Mouse (Mus musculus): ENCODE data around the gene Zfp248. TPM values are rescaled to one million over a fixed set of nuclear protein-coding genes. Genes with fewer than 3 reads are reported as not detected.

The Zfp248 gene
- total RNA-seq, 1 experiment from 2014 or later: 5.0 TPM

DNA sequence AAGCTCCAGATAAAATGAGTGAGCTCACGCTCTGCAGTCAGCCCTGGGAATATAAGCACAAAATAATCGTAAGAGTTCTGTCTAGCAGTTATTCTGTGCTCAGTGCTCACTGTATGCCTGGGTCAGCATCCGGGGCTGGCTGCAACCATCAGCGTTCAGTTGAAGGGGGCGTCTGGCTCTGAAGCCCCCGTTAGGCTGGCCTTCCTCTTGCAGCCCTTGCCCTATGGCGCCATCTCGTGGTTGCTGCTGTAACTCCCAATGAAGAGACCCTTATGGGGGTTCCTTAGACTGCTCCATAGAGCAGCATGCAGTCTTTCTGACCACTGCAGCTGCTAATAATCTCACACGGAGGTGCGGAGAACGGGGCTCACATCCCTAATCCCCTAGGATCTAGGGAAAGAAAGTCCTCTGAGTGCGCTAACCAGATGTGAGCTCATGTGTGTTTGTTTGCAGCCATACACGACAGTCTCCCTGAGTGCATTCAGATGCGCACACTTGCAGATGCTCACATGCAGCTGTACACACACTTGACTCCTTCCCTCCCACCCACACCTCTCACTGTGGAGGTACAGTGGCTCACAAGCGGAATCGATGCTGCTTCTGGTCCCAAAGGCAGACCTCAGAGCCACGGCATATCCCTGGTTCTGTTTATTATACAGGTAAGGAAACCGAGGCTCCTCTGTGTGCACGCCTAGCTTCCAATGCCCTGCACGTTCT is 75.7 kb downstream of the Zfp248 start:
- ATAC-seq (replicated peaks; ENCODE audit: low read depth, poor library complexity, severe bottlenecking): peak; percentile 81

GRCm38 (mm10) chr6:118377611-118378010 is 77.7 kb downstream of the Zfp248 start:
- ATAC-seq (replicated peaks; ENCODE audit: low read depth, poor library complexity, severe bottlenecking): no peak

Other genes starting within 250 kb of the Zfp248 start
- gene Bms1, start 36.1 kb downstream of the Zfp248 start, total RNA-seq (2017): 111 and 114 TPM in 2 replicates
- gene Zfp9, start 23.8 kb upstream of the Zfp248 start, total RNA-seq (2017): 0.23 TPM in 1 of 2 replicates, not detected in the other
- gene Ankrd26, start 106.7 kb upstream of the Zfp248 start, total RNA-seq (2017): 19.6 and 25.4 TPM in 2 replicates